In the genomic region with DNA sequence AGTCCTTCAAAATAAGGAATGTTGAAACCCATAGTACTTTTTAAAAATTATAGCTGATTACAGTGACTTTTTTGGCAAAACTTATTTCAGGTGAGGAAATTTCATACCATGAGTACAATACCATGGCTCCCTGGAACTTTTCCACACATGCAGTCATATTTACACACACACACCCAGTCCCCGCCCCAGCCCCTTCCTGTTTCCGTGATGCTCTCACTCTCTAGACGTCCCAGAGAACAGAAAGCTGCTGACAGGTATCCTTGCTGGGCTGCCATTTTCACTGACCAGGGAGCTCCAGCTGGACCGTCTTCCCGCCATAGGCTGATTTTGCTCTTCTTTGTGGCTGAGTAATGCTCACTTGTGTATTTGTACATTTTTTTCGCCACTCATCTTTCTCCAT, we compare ENCODE assay signal across 19 mouse cellular contexts.
"Had no signal": no experiment of that assay in that cellular context is flagged by ENCODE, and none has a peak within 500 bp of the region (broad histone marks: within the 10 kb centered on the region; RNA-seq: fewer than 3 reads in every experiment).

No protein-coding gene starts in this region.

- DNase-seq: liver, embryonic 13.5 days; liver, postnatal 0 days; lung, embryonic 14.5 days; midbrain, embryonic 14.5 days; retina, postnatal 1 day; right cerebral cortex, adult 18-20 months; right cerebral cortex, postnatal 25 days; right cerebral cortex, postnatal 4 days; spleen, adult 18-20 months; thymus, adult 2 months; thymus, postnatal 25 days; thymus, postnatal 4 days had no signal

- H3K27me3 ChIP-seq: liver, embryonic 13.5 days; liver, embryonic 15.5 days; midbrain, embryonic 12.5 days; neural tube, embryonic 13.5 days; neural tube, embryonic 15.5 days had no signal

- H3K9me3 ChIP-seq: liver, embryonic 13.5 days; liver, embryonic 15.5 days; midbrain, embryonic 10.5 days; midbrain, embryonic 12.5 days; neural tube, embryonic 13.5 days; neural tube, embryonic 15.5 days had no signal

- ATAC-seq: liver, postnatal 0 days; midbrain, embryonic 16.5 days had no signal

- H3K4me1 ChIP-seq: liver, embryonic 13.5 days; liver, embryonic 15.5 days; midbrain, embryonic 10.5 days; midbrain, embryonic 12.5 days; neural tube, embryonic 13.5 days; neural tube, embryonic 15.5 days had no signal

- H3K4me3 ChIP-seq: liver, embryonic 13.5 days; liver, embryonic 15.5 days; midbrain, embryonic 10.5 days; midbrain, embryonic 12.5 days; myocyte; neural tube, embryonic 13.5 days; neural tube, embryonic 15.5 days had no signal

- H3K27ac ChIP-seq: liver, embryonic 13.5 days; liver, embryonic 15.5 days; midbrain, embryonic 10.5 days; midbrain, embryonic 12.5 days; neural tube, embryonic 13.5 days; neural tube, embryonic 15.5 days had no signal
